ENCODE assay signal across 8 mouse cellular contexts in the genomic region with DNA sequence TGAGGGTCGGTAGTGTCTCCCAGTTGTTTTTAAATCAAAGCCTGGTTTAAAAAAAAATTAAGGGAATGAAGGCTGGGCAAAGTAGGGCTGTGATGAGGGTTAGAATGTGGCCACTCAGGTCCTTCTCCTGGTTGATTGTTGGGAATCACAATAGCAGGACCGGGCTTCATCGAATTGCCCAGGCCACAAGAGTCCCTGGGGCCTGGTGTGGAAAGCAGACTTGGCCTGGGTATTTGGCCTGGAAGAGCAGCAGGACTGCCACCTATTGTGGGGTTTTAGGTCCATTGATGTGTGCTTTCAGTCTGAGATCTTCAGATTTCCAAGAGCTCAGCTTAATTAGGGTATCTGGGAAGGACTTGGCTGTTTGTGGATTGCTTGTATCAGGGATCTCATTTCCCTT. TPM values are rescaled to one million over a fixed set of nuclear protein-coding genes. Genes with fewer than 3 reads are reported as not detected.
DNase-seq lines count a peak whose midpoint lies in the region; ATAC-seq lines count a peak whose summit lies in the region.

No protein-coding gene starts in this region.

- peak overlapping the region; percentile 69 for H3K4me2 ChIP-seq in heart, embryonic 14.5 days (ENCODE audit: low read length)
- H3K4me2 ChIP-seq in hindbrain, embryonic 11.5 days (replicated peaks; ENCODE audit: low read depth, low read length) = peak overlapping the region; percentile 79
- H3K4me2 ChIP-seq in midbrain, embryonic 14.5 days (ENCODE audit: low read length) = peak overlapping the region; percentile 82

- no peaks in the 10 kb centered on the region for H3K9me3 ChIP-seq in heart, embryonic 14.5 days (ENCODE audit: control insufficient read depth, low read length)
- H3K9me3 ChIP-seq in hindbrain, embryonic 11.5 days (ENCODE audit: control insufficient read depth, low read length) = no peaks in the 10 kb centered on the region
- H3K9me3 ChIP-seq in midbrain, embryonic 14.5 days (ENCODE audit: control insufficient read depth, low read length) = no peaks in the 10 kb centered on the region

- H3K9ac ChIP-seq in heart, embryonic 14.5 days (ENCODE audit: low read length) = peak overlapping the region; percentile 79
- peak overlapping the region; percentile 56 for H3K9ac ChIP-seq in hindbrain, embryonic 11.5 days (ENCODE audit: low read depth, low read length)
- H3K9ac ChIP-seq in midbrain, embryonic 14.5 days (replicated peaks; ENCODE audit: low read length) = peak overlapping the region; percentile 69

- intact Hi-C loops in heart, postnatal 10 days (cut with DNase I) = loop anchor here (10.0 kb wide), 1 partner anchor 183 kb away; no protein-coding TSS in a partner anchor
- intact Hi-C loops in gastrocnemius, postnatal 36 days (cut with DNase I) = no loop called here

- peaks cover 26% of the 10 kb centered on the region for H3K36me3 ChIP-seq in heart, embryonic 14.5 days (ENCODE audit: control insufficient read depth, insufficient read depth, low read length)
- 0 out of 2 replicates have a peak, but pooled peaks cover 2% of the 10 kb centered on the region for H3K36me3 ChIP-seq in hindbrain, embryonic 11.5 days (ENCODE audit: control insufficient read depth, insufficient read depth, low read length)
- H3K36me3 ChIP-seq in midbrain, embryonic 14.5 days (ENCODE audit: control insufficient read depth, insufficient read depth, low read length) = peaks cover 23% of the 10 kb centered on the region

- no peak for DNase-seq in heart, postnatal 10 days
- DNase-seq in adipocyte (ENCODE audit: low spot score) = peak; percentile 68
- DNase-seq in hindbrain, embryonic 11.5 days (ENCODE audit: low spot score) = no peak
- DNase-seq in midbrain, embryonic 14.5 days = no peak
- DNase-seq in frontal cortex, postnatal 10 days (ENCODE audit: low spot score in 2 of 2) = no peak
- no peak for DNase-seq in left cerebral cortex, adult 8-10 months (ENCODE audit: low spot score in 2 of 2)
- no peak for DNase-seq in gastrocnemius, postnatal 36 days

- H3K4me1 ChIP-seq in heart, embryonic 14.5 days (ENCODE audit: control insufficient read depth in 2 of 2, insufficient read depth in 2 of 2, low read length in 2 of 2) = peaks cover 5 to 27% of the 10 kb centered on the region in 2 experiments
- H3K4me1 ChIP-seq in hindbrain, embryonic 11.5 days (replicated peaks; ENCODE audit: control insufficient read depth, insufficient read depth, low read length) = peaks cover 9% of the 10 kb centered on the region
- peaks cover 23% of the 10 kb centered on the region for H3K4me1 ChIP-seq in midbrain, embryonic 14.5 days (ENCODE audit: control insufficient read depth, insufficient read depth, low read length)

- H3K27ac ChIP-seq in heart, embryonic 14.5 days (replicated peaks in 1 of 2; ENCODE audit: control insufficient read depth in 1 of 2, insufficient read depth in 1 of 2, low read depth in 2 of 2, low read length in 2 of 2) = peak overlapping the region in 1 of 2 experiments; percentile 79; a peak in 2 of 4 replicates
- H3K27ac ChIP-seq in hindbrain, embryonic 11.5 days (ENCODE audit: low read depth, low read length) = no peak overlapping the region
- H3K27ac ChIP-seq in midbrain, embryonic 14.5 days (replicated peaks; ENCODE audit: low read depth, low read length) = no peak overlapping the region

- no peaks in the 10 kb centered on the region for H3K27me3 ChIP-seq in heart, embryonic 14.5 days (ENCODE audit: control insufficient read depth, insufficient read depth, low read length)
- H3K27me3 ChIP-seq in hindbrain, embryonic 11.5 days (ENCODE audit: control insufficient read depth, insufficient read depth, low read length) = no peaks in the 10 kb centered on the region
- no peaks in the 10 kb centered on the region for H3K27me3 ChIP-seq in midbrain, embryonic 14.5 days (ENCODE audit: control insufficient read depth, insufficient read depth, low read length)

- 41% methylated on average over 3 of the region's 3 CpGs for WGBS in heart, embryonic 14.5 days
- 31% methylated on average over 3 of the region's 3 CpGs for WGBS in hindbrain, embryonic 11.5 days
- WGBS in midbrain, embryonic 14.5 days = 29% methylated on average over 3 of the region's 3 CpGs

- no peak for ATAC-seq in heart, embryonic 14.5 days (ENCODE audit: insufficient number of reproducible peaks, insufficient read depth, low FRiP score, low read depth)
- no peak for ATAC-seq in hindbrain, embryonic 11.5 days (ENCODE audit: low FRiP score)
- ATAC-seq in midbrain, embryonic 14.5 days (ENCODE audit: low FRiP score, low TSS enrichment) = no peak

- peak overlapping the region; percentile 66 for H3K4me3 ChIP-seq in heart, embryonic 14.5 days (ENCODE audit: control insufficient read depth in 1 of 2, insufficient read depth in 1 of 2, low read depth in 1 of 2, low read length in 2 of 2)
- H3K4me3 ChIP-seq in hindbrain, embryonic 11.5 days (ENCODE audit: low read depth, low read length) = peak overlapping the region; percentile 45
- H3K4me3 ChIP-seq in midbrain, embryonic 14.5 days (replicated peaks; ENCODE audit: low read depth, low read length) = peak overlapping the region; percentile 75

RNA-seq across cellular contexts. Expression of gene Tef, which starts 10.1 kb away (rescaled TPM):
- polyA plus RNA-seq in heart, embryonic 14.5 days (2014; fragmentation: Nextera tagmentation; extraction: Ambion mirVana) = 23.4 and 25.8 TPM in 2 replicates
- 10 to 100 TPM; 51.7 to 74.0 TPM for total RNA-seq in heart, postnatal 10 days (2021)
- 12.0 and 12.4 TPM in 2 replicates for polyA plus RNA-seq in hindbrain, embryonic 11.5 days (2014; fragmentation: Nextera tagmentation; extraction: Ambion mirVana)
- polyA plus RNA-seq in midbrain, embryonic 14.5 days (2014; fragmentation: Nextera tagmentation; extraction: Ambion mirVana) = 12.9 and 19.6 TPM in 2 replicates
- total RNA-seq in left cerebral cortex, adult 8-10 months (2022) = 100 to 1,000 TPM; 255 to 311 (median 291) TPM
- 100 to 1,000 TPM; 167 to 181 TPM for total RNA-seq in gastrocnemius, postnatal 36 days (2021)

RNA-seq across cellular contexts. Expression of gene Tob2, which starts 46.3 kb away (rescaled TPM):
- 10.3 and 12.4 TPM in 2 replicates for polyA plus RNA-seq in heart, embryonic 14.5 days (2014; fragmentation: Nextera tagmentation; extraction: Ambion mirVana)
- total RNA-seq in heart, postnatal 10 days (2021) = 10 to 100 TPM; 56.5 to 78.6 TPM
- polyA plus RNA-seq in hindbrain, embryonic 11.5 days (2014; fragmentation: Nextera tagmentation; extraction: Ambion mirVana) = 10.5 and 12.5 TPM in 2 replicates
- 11.7 and 14.4 TPM in 2 replicates for polyA plus RNA-seq in midbrain, embryonic 14.5 days (2014; fragmentation: Nextera tagmentation; extraction: Ambion mirVana)
- total RNA-seq in left cerebral cortex, adult 8-10 months (2022) = 10 to 100 TPM; 26.6 to 40.2 (median 33.5) TPM
- total RNA-seq in gastrocnemius, postnatal 36 days (2021) = 100 to 1,000 TPM in 1 of 2 experiments, 10 to 100 TPM in 1; 90.3 to 144 TPM

RNA-seq across cellular contexts. Expression of gene Phf5a, which starts 59.4 kb away (rescaled TPM):
- 103 and 106 TPM in 2 replicates for polyA plus RNA-seq in heart, embryonic 14.5 days (2014; fragmentation: Nextera tagmentation; extraction: Ambion mirVana)
- 10 to 100 TPM; 51.7 to 56.0 TPM for total RNA-seq in heart, postnatal 10 days (2021)
- 184 and 186 TPM in 2 replicates for polyA plus RNA-seq in hindbrain, embryonic 11.5 days (2014; fragmentation: Nextera tagmentation; extraction: Ambion mirVana)
- 139 and 149 TPM in 2 replicates for polyA plus RNA-seq in midbrain, embryonic 14.5 days (2014; fragmentation: Nextera tagmentation; extraction: Ambion mirVana)
- 10 to 100 TPM; 38.1 to 43.5 (median 38.2) TPM for total RNA-seq in left cerebral cortex, adult 8-10 months (2022)
- total RNA-seq in gastrocnemius, postnatal 36 days (2021) = 10 to 100 TPM; 38.1 to 39.4 TPM

RNA-seq across cellular contexts. Expression of gene Aco2, which starts 59.8 kb away (rescaled TPM):
- 571 and 598 TPM in 2 replicates for polyA plus RNA-seq in heart, embryonic 14.5 days (2014; fragmentation: Nextera tagmentation; extraction: Ambion mirVana)
- total RNA-seq in heart, postnatal 10 days (2021) = 1,000 to 10,000 TPM; 1,895 to 1,910 TPM
- polyA plus RNA-seq in hindbrain, embryonic 11.5 days (2014; fragmentation: Nextera tagmentation; extraction: Ambion mirVana) = 155 and 169 TPM in 2 replicates
- 211 and 221 TPM in 2 replicates for polyA plus RNA-seq in midbrain, embryonic 14.5 days (2014; fragmentation: Nextera tagmentation; extraction: Ambion mirVana)
- total RNA-seq in left cerebral cortex, adult 8-10 months (2022) = 100 to 1,000 TPM; 453 to 537 (median 485) TPM
- total RNA-seq in gastrocnemius, postnatal 36 days (2021) = 1,000 to 10,000 TPM; 1,185 to 1,290 TPM
